Mouse (Mus musculus) limb, embryonic 13.5 days (tissue): ENCODE measurements around the gene Adcy7. TPM values are rescaled to one million over a fixed set of nuclear protein-coding genes. Genes with fewer than 3 reads are reported as not detected.

Experiments
- ATAC-seq: fragments of 200-750 bp; cut with Nextera tagmentation; 2 replicates; pipeline ENCODE4 v1.8.0; 2017; ENCODE audit warnings: low read depth, moderate number of reproducible peaks, moderate TSS enrichment; ENCODE audit not compliant: low FRiP score
- H3K27ac ChIP-seq: fragments of 300-500 bp; sonication (generic); 2 replicates; pipeline ENCODE4 v1.5.1; 2015; ENCODE audit warnings: inconsistent platforms, mild to moderate bottlenecking, moderate library complexity
- H3K27me3 ChIP-seq: fragments of 300-500 bp; sonication (generic); 2 replicates; pipeline ENCODE4 v1.6.1; 2015; ENCODE audit warnings: mild to moderate bottlenecking, inconsistent platforms
- H3K36me3 ChIP-seq: fragments of 300-500 bp; sonication (generic); 2 replicates; pipeline ENCODE4 v1.6.1; 2015; ENCODE audit warnings: inconsistent platforms, mild to moderate bottlenecking, moderate library complexity
- H3K4me1 ChIP-seq: fragments of 300-500 bp; sonication (generic); 2 replicates; pipeline ENCODE4 v1.6.1; 2015; ENCODE audit warnings: inconsistent platforms
- H3K4me2 ChIP-seq: fragments of 300-500 bp; sonication (generic); replicated peaks from 2 replicates; pipeline ENCODE4 v1.6.1; 2015; ENCODE audit warnings: inconsistent platforms, mild to moderate bottlenecking, moderate library complexity
- H3K4me3 ChIP-seq: fragments of 300-500 bp; sonication (generic); 2 replicates; pipeline ENCODE4 v1.5.1; 2015; ENCODE audit warnings: moderate library complexity, mild to moderate bottlenecking, inconsistent platforms
- H3K9ac ChIP-seq: fragments of 300-500 bp; sonication (generic); 2 replicates; pipeline ENCODE4 v1.6.1; 2015; ENCODE audit warnings: mild to moderate bottlenecking, inconsistent platforms
- H3K9me3 ChIP-seq: fragments of 300-500 bp; sonication (generic); 2 replicates; pipeline ENCODE4 v1.6.1; 2016; ENCODE audit warnings: inconsistent platforms
- WGBS: fragments of 180-500 bp; shearing (Covaris S2); methylation state at CpG from one replicate; pipeline ENCODE4 v1.1.7; 2015; 5-methylcytosine and 5-hydroxymethylcytosine counted together
- polyA plus RNA-seq: library from polyadenylated mRNA; unstranded; fragments of >200 nt; fragmentation: Nextera tagmentation; extraction: Ambion mirVana; gene quantifications from 2 replicates; pipeline ENCODE4 v1.2.1, GENCODE M21; 2015

Adcy7 gene
- polyA plus RNA-seq, 1 experiment from 2014 or later: 5.1 TPM

DNA sequence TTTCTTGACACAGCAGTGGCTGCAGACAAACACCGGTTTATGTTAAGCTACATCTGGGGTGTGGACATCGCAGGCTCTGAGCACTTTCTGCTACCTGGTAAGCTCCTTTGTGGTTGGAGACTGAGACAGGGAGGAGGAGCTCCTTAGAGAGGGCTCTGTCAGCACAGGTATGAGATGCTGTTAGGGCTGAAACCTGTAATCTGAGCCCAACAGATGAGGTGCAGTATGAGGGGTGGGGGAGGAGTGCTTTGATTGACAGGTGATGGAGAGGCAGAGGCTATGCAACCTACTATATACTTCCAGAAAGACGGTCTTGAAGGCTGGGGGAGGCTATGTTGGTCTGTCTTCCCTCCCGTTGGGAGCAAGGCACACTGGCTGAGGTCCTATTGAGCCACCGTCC lies 7.0 kb downstream of the Adcy7 start:
- WGBS: 59% methylated on average over 5 of the region's 5 CpGs
- Histone ChIP-seq H3K27ac (no peak overlapping the region), H3K27me3 (0 out of 2 replicates have a peak, but pooled peaks cover 3% of the 10 kb centered on the region), H3K4me1 (peaks cover 14% of the 10 kb centered on the region), H3K4me2 (no peak overlapping the region), H3K9me3 (no peaks in the 10 kb centered on the region), H3K9ac (no peak overlapping the region), H3K4me3 (no peak overlapping the region), H3K36me3 (no peaks in the 10 kb centered on the region)
- no peak for ATAC-seq

DNA sequence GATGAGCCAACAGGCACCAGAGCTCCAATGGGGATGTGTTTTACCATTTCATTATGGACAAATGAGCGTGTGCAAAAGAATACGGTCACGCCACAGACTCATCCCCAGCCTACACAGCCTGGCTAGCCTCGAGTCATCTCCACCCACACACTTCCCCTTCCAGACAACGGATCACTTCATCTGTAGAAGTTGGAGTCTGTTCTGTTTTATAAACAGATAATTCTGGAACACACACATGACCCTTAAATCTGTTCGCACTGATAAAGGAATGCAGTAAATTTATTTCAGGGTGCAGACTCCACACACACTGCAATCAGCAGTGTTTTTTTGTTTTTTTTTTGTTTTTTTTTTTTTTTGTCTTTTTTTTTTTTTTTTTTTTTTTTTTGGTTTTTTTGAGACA lies 7.5 kb downstream of the Adcy7 start:
- Histone ChIP-seq H3K4me2 (no peak overlapping the region), H3K4me3 (no peak overlapping the region), H3K27ac (no peak overlapping the region), H3K9ac (no peak overlapping the region), H3K36me3 (no peaks in the 10 kb centered on the region), H3K4me1 (peaks cover 18% of the 10 kb centered on the region), H3K27me3 (0 out of 2 replicates have a peak, but pooled peaks cover under 1% of the 10 kb centered on the region), H3K9me3 (no peaks in the 10 kb centered on the region)
- ATAC-seq: no peak
- WGBS: 79% methylated on average over 6 of the region's 6 CpGs

DNA sequence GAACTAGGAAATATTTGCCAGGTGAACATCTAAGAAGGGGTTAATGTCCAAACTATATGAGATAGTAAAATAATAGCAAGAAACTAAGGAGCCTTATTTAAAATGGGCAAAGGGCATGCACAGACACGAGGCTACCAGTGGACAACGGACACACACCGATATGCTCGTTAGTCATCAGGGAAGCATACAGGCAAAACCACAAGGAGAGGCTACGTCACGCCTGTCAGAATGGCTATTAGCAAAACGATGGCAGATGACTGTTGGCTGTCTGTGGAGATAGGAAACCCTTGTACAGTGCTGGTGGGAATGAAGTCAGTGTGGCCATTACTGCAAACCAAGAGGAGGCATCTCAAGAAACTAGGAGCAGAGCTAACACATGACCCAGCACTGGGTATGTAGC lies 8.7 kb downstream of the Adcy7 start:
- no peak for ATAC-seq
- Histone ChIP-seq H3K27ac (no peak overlapping the region), H3K4me2 (no peak overlapping the region), H3K36me3 (no peaks in the 10 kb centered on the region), H3K9ac (no peak overlapping the region), H3K4me1 (peaks cover 25% of the 10 kb centered on the region), H3K27me3 (no peaks in the 10 kb centered on the region), H3K9me3 (no peaks in the 10 kb centered on the region), H3K4me3 (no peak overlapping the region)
- 75% methylated on average over 7 of the region's 7 CpGs for WGBS

DNA sequence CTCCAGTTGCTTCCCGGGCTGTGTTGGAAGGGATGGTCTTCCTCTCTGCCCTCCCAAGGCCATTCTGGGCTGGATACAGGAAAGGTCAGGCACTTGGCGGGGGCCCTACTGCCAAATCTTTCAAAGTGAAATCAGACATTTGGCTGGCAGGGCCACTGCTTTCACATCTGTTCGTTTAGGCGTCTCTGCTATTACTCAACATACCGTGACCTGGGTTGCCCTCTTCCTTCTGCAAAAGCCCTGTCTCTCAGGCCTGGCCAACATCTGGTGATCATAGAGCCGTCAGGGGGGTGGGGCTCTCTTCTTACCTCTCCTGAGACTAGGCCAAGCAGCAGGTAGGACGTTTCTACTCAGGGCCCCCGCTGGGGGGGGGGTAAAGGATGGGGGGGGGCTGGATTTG lies 10.5 kb downstream of the Adcy7 start:
- no peaks in the 10 kb centered on the region for H3K27me3 ChIP-seq
- no peaks in the 10 kb centered on the region for H3K36me3 ChIP-seq
- H3K9ac ChIP-seq: no peak overlapping the region
- H3K27ac ChIP-seq: no peak overlapping the region
- 12% methylated on average over 8 of the region's 8 CpGs for WGBS
- no peaks in the 10 kb centered on the region for H3K9me3 ChIP-seq
- H3K4me3 ChIP-seq: no peak overlapping the region
- no peak overlapping the region for H3K4me2 ChIP-seq
- H3K4me1 ChIP-seq: peaks cover 27% of the 10 kb centered on the region
- ATAC-seq: no peak

DNA sequence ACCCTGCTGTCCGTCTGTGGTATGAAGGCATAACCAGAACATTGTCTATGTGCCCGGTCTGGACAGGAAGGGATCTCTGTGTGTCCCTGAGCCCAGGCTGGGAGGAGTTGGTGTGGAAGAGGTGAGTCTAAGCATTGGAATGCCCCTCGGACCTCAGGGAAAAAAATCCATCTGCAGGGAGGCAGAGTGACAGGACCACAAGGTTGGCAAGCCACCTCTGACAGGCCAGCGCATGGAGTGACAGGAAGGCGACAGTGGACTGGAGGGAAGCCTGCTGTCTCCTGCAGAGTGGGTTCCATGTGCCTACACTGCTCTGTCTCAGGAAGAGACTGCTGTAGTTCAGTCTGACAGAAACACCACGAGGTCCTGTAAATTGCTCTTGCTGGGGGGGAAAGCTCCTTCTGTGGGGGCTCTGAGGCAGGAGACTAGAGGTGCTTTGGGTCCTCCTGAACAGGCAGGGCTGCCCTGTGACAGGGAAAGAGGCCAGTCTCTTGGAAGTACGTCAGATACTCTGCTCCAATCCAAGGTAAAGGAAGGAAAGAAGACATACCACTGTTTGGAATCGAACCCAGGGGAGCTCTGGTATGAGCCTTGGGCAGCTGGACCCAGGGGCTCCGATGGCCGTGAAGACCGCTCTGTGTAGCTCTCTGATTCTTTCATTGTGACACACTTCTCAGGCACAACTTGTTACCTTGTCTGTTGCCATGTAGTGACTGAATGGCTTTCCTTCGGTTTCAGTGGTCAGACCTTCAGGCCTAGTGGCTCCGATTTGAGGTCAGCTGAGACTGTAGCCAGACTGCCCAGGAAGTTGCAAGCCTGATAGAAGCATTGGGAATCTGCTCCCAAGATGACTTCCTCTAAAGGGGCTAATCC lies 11.3 kb downstream of the Adcy7 start:
- Histone ChIP-seq H3K4me3 (no peak overlapping the region), H3K9ac (no peak overlapping the region), H3K27me3 (no peaks in the 10 kb centered on the region), H3K4me2 (no peak overlapping the region), H3K27ac (no peak overlapping the region), H3K4me1 (peaks cover 35% of the 10 kb centered on the region), H3K9me3 (no peaks in the 10 kb centered on the region), H3K36me3 (no peaks in the 10 kb centered on the region)
- 72% methylated on average over 13 of the region's 13 CpGs for WGBS
- ATAC-seq: no peak

DNA sequence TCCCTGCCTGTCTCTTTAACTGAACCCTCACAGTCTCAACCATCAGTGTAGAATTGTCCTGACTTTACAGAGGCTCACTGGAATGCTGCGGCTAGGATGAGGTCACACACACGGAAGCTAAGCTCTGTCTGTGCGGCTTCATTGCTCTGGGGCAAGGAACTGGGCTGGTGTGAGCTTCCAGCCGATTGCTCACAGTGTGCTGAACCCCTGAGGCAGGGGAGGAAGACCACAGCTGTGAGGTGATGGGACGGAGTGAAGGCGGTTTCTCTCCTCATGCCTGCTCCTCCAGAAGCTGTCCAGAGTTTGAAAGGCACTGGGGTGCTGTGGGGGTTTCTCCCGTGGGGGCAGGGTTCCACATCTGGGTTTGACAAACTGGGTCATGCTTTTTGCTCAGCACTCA lies 12.5 kb downstream of the Adcy7 start:
- no peak overlapping the region for H3K4me3 ChIP-seq
- H3K27me3 ChIP-seq: no peaks in the 10 kb centered on the region
- H3K36me3 ChIP-seq: no peaks in the 10 kb centered on the region
- peak overlapping the region; percentile 31; the same call in 1 of the 2 replicates for H3K9ac ChIP-seq
- H3K4me1 ChIP-seq: peaks cover 46% of the 10 kb centered on the region
- WGBS: 28% methylated on average over 7 of the region's 7 CpGs
- H3K27ac ChIP-seq: peak overlapping the region; percentile 52; the same call in 1 of the 2 replicates
- ATAC-seq: no peak
- H3K9me3 ChIP-seq: no peaks in the 10 kb centered on the region
- no peak overlapping the region for H3K4me2 ChIP-seq

DNA sequence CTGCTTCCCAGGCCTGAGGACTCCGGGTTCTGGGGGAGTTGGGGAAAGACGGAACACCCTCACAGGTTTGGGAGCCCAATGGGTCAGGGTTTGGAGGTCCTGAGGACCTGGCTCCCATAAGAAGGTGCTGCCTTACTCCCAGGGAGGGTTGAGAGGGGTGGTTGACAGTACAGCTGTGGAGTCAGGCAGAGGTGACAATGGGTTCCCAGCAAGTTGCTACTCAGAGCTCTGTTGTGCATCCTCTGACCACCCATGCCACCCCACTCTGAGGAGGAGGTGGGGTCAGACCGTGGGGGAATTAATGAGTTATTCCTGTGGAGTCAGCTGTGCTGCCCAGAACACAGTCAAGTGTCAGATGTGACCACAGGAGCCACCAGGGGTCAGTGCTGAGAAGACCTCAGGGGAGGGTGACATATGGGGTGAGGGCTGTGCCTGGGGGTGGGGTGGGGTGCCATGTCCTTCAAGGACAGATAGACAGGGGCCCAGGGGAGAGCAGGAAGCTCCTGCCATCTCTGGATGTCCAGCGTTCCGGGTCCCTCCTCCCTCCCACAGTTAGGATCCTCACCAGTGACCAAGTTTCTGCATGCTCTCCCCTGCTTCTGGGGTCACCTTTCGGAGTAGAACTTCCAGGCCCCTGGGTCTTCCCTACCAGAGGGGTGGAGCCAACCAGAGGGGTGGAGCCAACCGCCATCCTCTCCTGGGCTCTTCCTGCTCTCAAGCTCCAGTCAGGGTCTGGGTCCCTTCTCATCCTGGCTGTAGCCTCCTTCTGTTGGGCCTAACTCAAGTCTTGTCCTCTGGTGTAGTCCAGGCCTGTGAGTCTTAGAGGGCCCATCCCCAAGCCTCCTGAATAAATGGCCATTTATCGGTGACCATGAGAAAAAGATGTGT lies 13.5 kb downstream of the Adcy7 start:
- Histone ChIP-seq H3K9me3 (no peaks in the 10 kb centered on the region), H3K36me3 (no peaks in the 10 kb centered on the region), H3K9ac (no peak overlapping the region), H3K4me2 (no peak overlapping the region), H3K27ac (no peak overlapping the region), H3K4me3 (no peak overlapping the region), H3K27me3 (no peaks in the 10 kb centered on the region), H3K4me1 (peaks cover 55% of the 10 kb centered on the region)
- ATAC-seq: no peak
- WGBS: 76% methylated on average over 8 of the region's 8 CpGs

DNA sequence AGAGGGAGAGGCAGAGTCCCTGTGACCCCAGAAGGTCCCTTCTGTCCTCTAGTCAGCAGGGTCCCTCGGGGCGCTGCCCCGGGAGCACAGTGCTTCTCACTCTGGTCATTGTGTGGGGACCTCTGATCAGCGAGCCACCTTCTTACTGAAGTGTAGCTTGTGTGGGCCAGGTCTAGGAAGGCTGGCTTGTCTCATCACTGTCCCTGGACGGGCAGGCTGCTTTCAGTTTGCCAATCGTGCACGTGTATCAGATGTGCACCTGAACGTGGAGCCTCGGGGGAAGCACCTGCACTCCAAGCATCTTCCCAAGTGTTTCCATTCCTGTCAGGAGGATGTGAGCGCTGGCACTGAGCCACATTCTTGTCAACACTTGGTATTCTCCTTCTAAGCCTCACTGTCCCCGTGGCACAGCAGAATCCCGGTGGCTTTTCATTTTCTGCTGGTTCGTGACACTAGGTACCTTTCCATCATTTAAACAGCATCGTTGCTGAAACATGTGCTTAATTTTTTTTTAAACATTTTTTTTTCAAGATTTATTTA lies 14.3 kb downstream of the Adcy7 start:
- Histone ChIP-seq H3K4me3 (no peak overlapping the region), H3K4me1 (peaks cover 55% of the 10 kb centered on the region), H3K9me3 (no peaks in the 10 kb centered on the region), H3K36me3 (no peaks in the 10 kb centered on the region), H3K27me3 (no peaks in the 10 kb centered on the region), H3K4me2 (no peak overlapping the region), H3K9ac (no peak overlapping the region), H3K27ac (no peak overlapping the region)
- 83% methylated on average over 14 of the region's 14 CpGs for WGBS
- ATAC-seq: no peak

DNA sequence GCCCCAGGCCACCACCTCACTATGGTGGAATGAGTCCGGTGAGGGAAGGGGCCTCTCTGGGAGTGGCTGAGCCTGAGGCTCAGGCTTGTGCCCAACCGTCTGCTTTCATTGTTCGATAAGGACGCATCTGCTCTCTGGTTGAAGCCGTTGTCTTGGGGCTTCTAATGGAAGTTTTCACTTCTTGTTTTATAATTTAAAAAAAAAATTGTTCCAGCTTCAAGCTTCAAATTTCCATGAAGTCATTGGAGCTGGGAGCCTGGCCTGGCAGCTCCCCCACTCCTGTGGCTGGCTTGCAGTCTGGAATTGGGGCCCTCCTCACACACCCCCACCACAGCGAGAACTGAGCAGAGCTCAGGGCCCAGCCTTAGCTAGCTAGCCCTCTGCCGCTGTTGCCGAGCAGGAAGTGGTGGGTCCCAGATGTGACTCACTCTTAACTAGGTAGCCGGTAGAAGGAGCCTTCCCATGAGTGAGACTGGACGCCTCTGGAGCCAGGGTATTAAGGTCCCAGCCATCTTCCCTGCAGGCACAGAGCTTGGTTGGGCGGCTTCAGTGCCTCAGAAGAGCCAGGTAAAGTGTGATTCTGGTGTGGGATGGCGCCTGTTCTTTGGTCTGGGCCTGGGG lies 16.5 kb downstream of the Adcy7 start:
- 39% methylated on average over 12 of the region's 12 CpGs for WGBS
- H3K4me2 ChIP-seq: peak overlapping the region; percentile 40

DNA sequence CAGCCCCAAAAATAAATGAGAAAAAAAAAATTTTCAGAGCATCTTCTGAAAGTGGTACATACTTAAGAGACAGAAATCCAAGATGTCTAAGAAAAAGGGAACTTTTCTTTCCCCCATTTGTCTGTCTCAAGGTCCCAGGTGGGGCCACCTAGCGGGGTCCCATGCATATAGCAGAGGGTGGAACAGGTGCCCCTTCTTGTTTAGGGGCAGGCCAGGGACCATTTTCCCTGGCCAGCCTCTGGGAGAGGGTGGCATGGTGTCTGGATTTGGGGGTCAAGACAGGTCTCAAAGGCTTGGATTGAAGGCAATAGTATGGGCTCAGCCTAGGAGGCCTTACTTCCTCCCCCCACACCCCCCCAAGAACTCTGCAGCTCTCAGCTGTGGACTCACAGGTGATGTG lies 17.7 kb downstream of the Adcy7 start:
- 76% methylated on average over 1 of the region's 1 CpGs for WGBS
- ATAC-seq: no peak
- H3K4me3 ChIP-seq: no peak overlapping the region
- H3K36me3 ChIP-seq: no peaks in the 10 kb centered on the region
- H3K27ac ChIP-seq: no peak overlapping the region
- H3K9ac ChIP-seq: no peak overlapping the region
- no peaks in the 10 kb centered on the region for H3K27me3 ChIP-seq
- peaks cover 35% of the 10 kb centered on the region for H3K4me1 ChIP-seq
- no peaks in the 10 kb centered on the region for H3K9me3 ChIP-seq
- H3K4me2 ChIP-seq: no peak overlapping the region

More for the DNA sequence above, 16.5 kb downstream of the Adcy7 start:
- ATAC-seq: peak; percentile 59; the same call in 1 of the 2 replicates
- H3K27me3 ChIP-seq: no peaks in the 10 kb centered on the region
- peaks cover 42% of the 10 kb centered on the region for H3K4me1 ChIP-seq
- H3K4me3 ChIP-seq: no peak overlapping the region
- H3K9me3 ChIP-seq: no peaks in the 10 kb centered on the region
- H3K9ac ChIP-seq: peak overlapping the region; percentile 45; the same call in 1 of the 2 replicates
- H3K36me3 ChIP-seq: no peaks in the 10 kb centered on the region
- H3K27ac ChIP-seq: peak overlapping the region; percentile 92

DNA sequence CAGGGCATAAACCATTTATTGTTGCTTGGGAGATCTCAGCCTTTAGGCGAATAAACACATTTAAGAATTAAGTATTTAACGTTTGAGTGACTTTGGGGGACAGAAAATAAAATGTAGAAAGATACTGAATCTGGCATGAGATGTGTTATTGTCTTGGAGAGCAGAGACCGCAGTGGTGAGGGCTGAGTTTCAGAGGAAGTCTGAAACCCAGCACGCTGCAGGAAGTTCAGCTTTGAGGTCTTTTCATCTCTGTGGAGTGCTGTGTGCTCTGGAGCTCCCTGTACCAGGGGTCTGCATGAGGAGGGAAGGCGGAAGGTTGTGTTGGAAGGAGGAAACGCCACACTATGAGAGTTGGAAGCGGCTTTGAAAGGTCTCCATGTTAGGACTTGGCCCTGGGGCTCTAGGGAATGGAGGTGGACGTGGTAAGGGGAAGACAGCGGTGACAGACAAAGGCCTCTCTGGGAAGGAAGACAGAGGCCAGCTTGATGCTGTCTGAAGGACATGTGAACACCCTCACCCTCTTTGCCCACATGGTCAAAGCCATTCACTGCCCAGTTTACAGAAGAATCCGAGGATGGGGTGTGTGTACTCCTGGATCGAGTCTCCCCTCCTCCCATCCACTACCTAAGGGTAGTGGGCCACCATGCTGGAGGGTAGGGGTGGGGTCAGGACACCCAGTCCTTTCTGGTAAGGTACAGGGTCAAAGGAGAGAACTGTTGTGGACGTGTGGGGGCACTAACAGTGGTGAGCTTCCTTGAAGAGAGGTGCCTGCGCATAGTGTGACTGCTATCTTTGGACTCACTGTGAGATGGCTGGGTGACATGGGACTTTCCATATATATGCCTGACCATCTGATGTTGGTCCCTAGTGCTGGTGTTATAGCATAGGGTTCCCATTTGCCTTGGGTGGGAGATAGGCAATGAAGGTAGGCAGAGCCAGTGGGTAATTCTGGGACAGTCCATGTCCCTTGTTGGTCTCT lies 18.4 kb downstream of the Adcy7 start:
- 78% methylated on average over 13 of the region's 13 CpGs for WGBS
- ATAC-seq: no peak
- Histone ChIP-seq H3K27me3 (no peaks in the 10 kb centered on the region), H3K4me1 (peaks cover 33% of the 10 kb centered on the region), H3K4me3 (no peak overlapping the region), H3K4me2 (no peak overlapping the region), H3K9me3 (no peaks in the 10 kb centered on the region), H3K9ac (no peak overlapping the region), H3K27ac (no peak overlapping the region), H3K36me3 (no peaks in the 10 kb centered on the region)
